Mouse (Mus musculus): Measurements from ENCODE around the gene Sec23b.

DNA sequence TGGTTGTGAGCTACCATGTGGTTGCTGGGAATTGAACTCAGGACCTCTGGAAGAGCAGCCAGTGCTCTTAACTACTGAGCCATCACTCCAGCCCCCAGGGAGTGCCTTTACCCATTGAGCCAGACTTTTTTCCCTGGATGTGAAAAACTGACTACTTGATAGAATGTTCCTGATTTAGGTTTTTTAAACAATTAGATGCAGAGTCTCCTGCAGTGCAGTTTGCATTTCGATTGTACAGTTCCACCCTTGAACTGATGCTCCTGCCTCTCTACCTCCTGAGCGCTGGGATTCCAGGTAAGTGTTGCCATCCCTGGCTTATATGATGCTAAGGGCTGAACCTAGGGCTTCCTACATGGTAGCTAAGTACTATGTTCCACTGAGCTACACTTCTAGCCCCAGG is 42.0 kb downstream of the Sec23b start:
- TF ChIP-seq POLR2A (IDR thresholded peaks at IDR 0.05; ENCODE audit: low read depth, low read length) = no peak
- no peak for TF ChIP-seq CTCF (conservative IDR thresholded peaks at IDR 0.05; ENCODE audit: insufficient read depth, insufficient read length, low read depth, low read length)

All from kidney, adult 2 months (tissue).